Mouse (Mus musculus): ENCODE data around the gene Dapk1. TPM values are rescaled to one million over a fixed set of nuclear protein-coding genes. Genes with fewer than 3 reads are reported as not detected.
A peak's percentile ranks its signal among the peaks of the same experiment; 100 is the strongest.

The Dapk1 gene
- polyA plus RNA-seq, 1 experiment from 2014 or later: 34.1 TPM

GRCm38 (mm10) chr13:60675416-60675815, 73.7 kb downstream of the Dapk1 start:
- H3K4me2 ChIP-seq (ENCODE audit: low read length): no peak overlapping the region
- WGBS: 88% methylated on average over 4 of the region's 4 CpGs
- H3K4me3 ChIP-seq (ENCODE audit: low read depth, low read length): no peak overlapping the region
- ATAC-seq (no peak), DNase-seq (ENCODE audit: low spot score) (no peak)
- H3K4me1 ChIP-seq (ENCODE audit: control insufficient read depth, insufficient read depth, low read length): peaks cover 4% of the 10 kb centered on the region; the same call in 1 of the 2 replicates
- H3K9me3 ChIP-seq (replicated peaks; ENCODE audit: control insufficient read depth, low read length): no peaks in the 10 kb centered on the region
- H3K27ac ChIP-seq (ENCODE audit: low read depth, low read length): no peak overlapping the region
- H3K36me3 ChIP-seq (ENCODE audit: control insufficient read depth, insufficient read depth, low read length): no peaks in the 10 kb centered on the region
- no peaks in the 10 kb centered on the region for H3K27me3 ChIP-seq (replicated peaks; ENCODE audit: control insufficient read depth, insufficient read depth, low read length)
- H3K9ac ChIP-seq (ENCODE audit: low read length): no peak overlapping the region

GRCm38 (mm10) chr13:60678912-60679311, 77.2 kb downstream of the Dapk1 start:
- DNase-seq (ENCODE audit: low spot score): no peak
- no peak overlapping the region for H3K4me2 ChIP-seq (ENCODE audit: low read length)
- no peaks in the 10 kb centered on the region for H3K27me3 ChIP-seq (replicated peaks; ENCODE audit: control insufficient read depth, insufficient read depth, low read length)
- no peaks in the 10 kb centered on the region for H3K36me3 ChIP-seq (ENCODE audit: control insufficient read depth, insufficient read depth, low read length)
- H3K4me3 ChIP-seq (ENCODE audit: low read depth, low read length): no peak overlapping the region
- ATAC-seq: no peak
- H3K9ac ChIP-seq (ENCODE audit: low read length): no peak overlapping the region
- WGBS: 82% methylated on average over 6 of the region's 6 CpGs
- H3K27ac ChIP-seq (ENCODE audit: low read depth, low read length): no peak overlapping the region
- peaks cover 10% of the 10 kb centered on the region for H3K4me1 ChIP-seq (ENCODE audit: control insufficient read depth, insufficient read depth, low read length)
- no peaks in the 10 kb centered on the region for H3K9me3 ChIP-seq (replicated peaks; ENCODE audit: control insufficient read depth, low read length)

GRCm38 (mm10) chr13:60682714-60683695, 81.3 kb downstream of the Dapk1 start:
- Histone ChIP-seq H3K27me3 (replicated peaks; ENCODE audit: control insufficient read depth, insufficient read depth, low read length) (no peaks in the 10 kb centered on the region), H3K27ac (ENCODE audit: low read depth, low read length) (no peak overlapping the region), H3K9me3 (replicated peaks; ENCODE audit: control insufficient read depth, low read length) (no peaks in the 10 kb centered on the region), H3K4me3 (ENCODE audit: low read depth, low read length) (no peak overlapping the region), H3K4me2 (ENCODE audit: low read length) (no peak overlapping the region), H3K9ac (ENCODE audit: low read length) (no peak overlapping the region), H3K4me1 (ENCODE audit: control insufficient read depth, insufficient read depth, low read length) (peaks cover 35% of the 10 kb centered on the region), H3K36me3 (ENCODE audit: control insufficient read depth, insufficient read depth, low read length) (no peaks in the 10 kb centered on the region)
- ATAC-seq (no peak), DNase-seq (ENCODE audit: low spot score) (no peak)
- 89% methylated on average over 15 of the region's 15 CpGs for WGBS

GRCm38 (mm10) chr13:60684050-60684760, 82.5 kb downstream of the Dapk1 start:
- Histone ChIP-seq H3K9me3 (replicated peaks; ENCODE audit: control insufficient read depth, low read length) (no peaks in the 10 kb centered on the region), H3K36me3 (ENCODE audit: control insufficient read depth, insufficient read depth, low read length) (no peaks in the 10 kb centered on the region), H3K4me1 (ENCODE audit: control insufficient read depth, insufficient read depth, low read length) (peaks cover 34% of the 10 kb centered on the region), H3K4me3 (ENCODE audit: low read depth, low read length) (no peak overlapping the region), H3K27me3 (replicated peaks; ENCODE audit: control insufficient read depth, insufficient read depth, low read length) (no peaks in the 10 kb centered on the region), H3K27ac (ENCODE audit: low read depth, low read length) (peak overlapping the region; percentile 64; the same call in 1 of the 2 replicates), H3K4me2 (ENCODE audit: low read length) (no peak overlapping the region), H3K9ac (ENCODE audit: low read length) (no peak overlapping the region)
- DNase-seq (ENCODE audit: low spot score) (peak; percentile 51), ATAC-seq (no peak)
- WGBS: 45% methylated on average over 10 of the region's 10 CpGs

GRCm38 (mm10) chr13:60684806-60685205, 83.1 kb downstream of the Dapk1 start:
- Histone ChIP-seq H3K4me1 (ENCODE audit: control insufficient read depth, insufficient read depth, low read length) (peaks cover 34% of the 10 kb centered on the region), H3K27ac (ENCODE audit: low read depth, low read length) (peak overlapping the region; percentile 64; the same call in 1 of the 2 replicates), H3K36me3 (ENCODE audit: control insufficient read depth, insufficient read depth, low read length) (no peaks in the 10 kb centered on the region), H3K9me3 (replicated peaks; ENCODE audit: control insufficient read depth, low read length) (no peaks in the 10 kb centered on the region), H3K27me3 (replicated peaks; ENCODE audit: control insufficient read depth, insufficient read depth, low read length) (no peaks in the 10 kb centered on the region), H3K9ac (ENCODE audit: low read length) (no peak overlapping the region), H3K4me3 (ENCODE audit: low read depth, low read length) (no peak overlapping the region), H3K4me2 (ENCODE audit: low read length) (no peak overlapping the region)
- ATAC-seq (peak; percentile 11; the same call in 1 of the 2 replicates), DNase-seq (ENCODE audit: low spot score) (peak; percentile 28)
- 60% methylated on average over 8 of the region's 8 CpGs for WGBS

GRCm38 (mm10) chr13:60685216-60685615, 83.5 kb downstream of the Dapk1 start:
- WGBS: 48% methylated on average over 6 of the region's 6 CpGs
- H3K27ac ChIP-seq (ENCODE audit: low read depth, low read length): peak overlapping the region; percentile 64; the same call in 1 of the 2 replicates
- peaks cover 34% of the 10 kb centered on the region for H3K4me1 ChIP-seq (ENCODE audit: control insufficient read depth, insufficient read depth, low read length)
- no peak overlapping the region for H3K9ac ChIP-seq (ENCODE audit: low read length)
- H3K36me3 ChIP-seq (ENCODE audit: control insufficient read depth, insufficient read depth, low read length): no peaks in the 10 kb centered on the region
- no peaks in the 10 kb centered on the region for H3K27me3 ChIP-seq (replicated peaks; ENCODE audit: control insufficient read depth, insufficient read depth, low read length)
- no peak overlapping the region for H3K4me2 ChIP-seq (ENCODE audit: low read length)
- DNase-seq (ENCODE audit: low spot score): peak; percentile 86
- H3K9me3 ChIP-seq (replicated peaks; ENCODE audit: control insufficient read depth, low read length): no peaks in the 10 kb centered on the region
- ATAC-seq: peak; percentile 30; the same call in 1 of the 2 replicates
- no peak overlapping the region for H3K4me3 ChIP-seq (ENCODE audit: low read depth, low read length)

- no peak for DNase-seq (ENCODE audit: low spot score)
- Histone ChIP-seq H3K4me2 (ENCODE audit: low read length) (no peak overlapping the region), H3K9ac (ENCODE audit: low read length) (no peak overlapping the region), H3K27ac (ENCODE audit: low read depth, low read length) (peak overlapping the region; percentile 21; the same call in 1 of the 2 replicates), H3K27me3 (replicated peaks; ENCODE audit: control insufficient read depth, insufficient read depth, low read length) (no peaks in the 10 kb centered on the region), H3K4me1 (ENCODE audit: control insufficient read depth, insufficient read depth, low read length) (peaks cover 34% of the 10 kb centered on the region), H3K36me3 (ENCODE audit: control insufficient read depth, insufficient read depth, low read length) (no peaks in the 10 kb centered on the region), H3K9me3 (replicated peaks; ENCODE audit: control insufficient read depth, low read length) (no peaks in the 10 kb centered on the region), H3K4me3 (ENCODE audit: low read depth, low read length) (no peak overlapping the region)
- 84% methylated on average over 12 of the region's 12 CpGs for WGBS
- ATAC-seq: no peak
These were observed 84.4 kb downstream of the Dapk1 start for GRCm38 (mm10) chr13:60686024-60686663.

GRCm38 (mm10) chr13:60686967-60687366, 85.2 kb downstream of the Dapk1 start:
- Histone ChIP-seq H3K4me2 (ENCODE audit: low read length) (no peak overlapping the region), H3K9me3 (replicated peaks; ENCODE audit: control insufficient read depth, low read length) (no peaks in the 10 kb centered on the region), H3K4me1 (ENCODE audit: control insufficient read depth, insufficient read depth, low read length) (peaks cover 34% of the 10 kb centered on the region), H3K36me3 (ENCODE audit: control insufficient read depth, insufficient read depth, low read length) (no peaks in the 10 kb centered on the region), H3K9ac (ENCODE audit: low read length) (no peak overlapping the region), H3K27me3 (replicated peaks; ENCODE audit: control insufficient read depth, insufficient read depth, low read length) (no peaks in the 10 kb centered on the region), H3K4me3 (ENCODE audit: low read depth, low read length) (no peak overlapping the region), H3K27ac (ENCODE audit: low read depth, low read length) (0 out of 2 replicates have a peak overlapping the region, but pooled peaks have one; percentile 1)
- WGBS: 52% methylated on average over 12 of the region's 12 CpGs
- ATAC-seq (peak; percentile 30; the same call in 1 of the 2 replicates), DNase-seq (ENCODE audit: low spot score) (peak; percentile 55)

All from forebrain, embryonic 14.5 days (tissue).